Mouse (Mus musculus): Measurements from ENCODE around the gene Olfr194. TPM values are rescaled to one million over a fixed set of nuclear protein-coding genes. Genes with fewer than 3 reads are reported as not detected.

Gene Olfr194
- total RNA-seq (2014; rRNA removed) (not detected in 2 replicates), polyA plus RNA-seq (2015; fragmentation: Nextera tagmentation; extraction: Ambion mirVana) (not detected in 2 replicates)

- DNase-seq (ENCODE audit: low spot score) = no peak
- H3K4me1 ChIP-seq (ENCODE audit: insufficient read depth, low read length) = no peaks in the 10 kb centered on the region
- H3K27me3 ChIP-seq (ENCODE audit: insufficient read depth, low read length) = no peaks in the 10 kb centered on the region
- H3K9me3 ChIP-seq (ENCODE audit: low read length) = no peaks in the 10 kb centered on the region
- H3K27ac ChIP-seq (ENCODE audit: low read depth, low read length) = no peak within 1 kb of the TSS
- no peak for ATAC-seq (ENCODE audit: low FRiP score)
- no peak within 1 kb of the TSS for H3K9ac ChIP-seq (replicated peaks; ENCODE audit: low read length, poor library complexity, severe bottlenecking)
- TF ChIP-seq CTCF (IDR thresholded peaks at IDR 0.05) = no peak
- no peak within 1 kb of the TSS for H3K4me2 ChIP-seq (ENCODE audit: low read depth, low read length, poor library complexity, severe bottlenecking)
- no peaks in the 10 kb centered on the region for H3K36me3 ChIP-seq (ENCODE audit: insufficient read depth, low read length)
- no peak within 1 kb of the TSS for H3K4me3 ChIP-seq (ENCODE audit: low read depth, low read length)
Observed at GRCm38 (mm10) chr16:59120969-59121368, at the start of gene Olfr194. Olfr194 (minus strand) TSS chr16:59121069.

GRCm38 (mm10) chr16:59170354-59170753, 49.5 kb upstream of the Olfr194 start, which contains the start of gene Olfr196:
Olfr196 (minus strand) TSS chr16:59170454.
- WGBS = 70% methylated on average over 3 of the region's 3 CpGs

GRCm38 (mm10) chr16:59151996-59152395, 31.1 kb upstream of the Olfr194 start:
- WGBS = 91% methylated on average over 2 of the region's 2 CpGs
- H3K9ac ChIP-seq (replicated peaks; ENCODE audit: low read length, poor library complexity, severe bottlenecking) = no peak overlapping the region

More at GRCm38 (mm10) chr16:59170354-59170753, 49.5 kb upstream of the Olfr194 start, which contains the start of gene Olfr196:
- H3K4me1 ChIP-seq (ENCODE audit: insufficient read depth, low read length) = no peaks in the 10 kb centered on the region
- no peak for DNase-seq (ENCODE audit: low spot score)
- no peak for ATAC-seq (ENCODE audit: low FRiP score)
- no peak within 1 kb of the TSS for H3K4me3 ChIP-seq (ENCODE audit: low read depth, low read length)
- H3K4me2 ChIP-seq (ENCODE audit: low read depth, low read length, poor library complexity, severe bottlenecking) = no peak within 1 kb of the TSS
- H3K9ac ChIP-seq (replicated peaks; ENCODE audit: low read length, poor library complexity, severe bottlenecking) = no peak within 1 kb of the TSS
- TF ChIP-seq CTCF (IDR thresholded peaks at IDR 0.05) = no peak
- H3K36me3 ChIP-seq (ENCODE audit: insufficient read depth, low read length) = no peaks in the 10 kb centered on the region
- no peaks in the 10 kb centered on the region for H3K27me3 ChIP-seq (ENCODE audit: insufficient read depth, low read length)
- no peaks in the 10 kb centered on the region for H3K9me3 ChIP-seq (ENCODE audit: low read length)
- H3K27ac ChIP-seq (ENCODE audit: low read depth, low read length) = no peak within 1 kb of the TSS

GRCm38 (mm10) chr16:59146746-59147145, 25.9 kb upstream of the Olfr194 start, which contains the start of gene Olfr195:
Olfr195 (plus strand) TSS chr16:59147046.
- H3K4me1 ChIP-seq (ENCODE audit: insufficient read depth, low read length) = no peaks in the 10 kb centered on the region
- H3K27ac ChIP-seq (ENCODE audit: low read depth, low read length) = no peak within 1 kb of the TSS
- ATAC-seq (ENCODE audit: low FRiP score) (no peak), DNase-seq (ENCODE audit: low spot score) (no peak)
- no peaks in the 10 kb centered on the region for H3K9me3 ChIP-seq (ENCODE audit: low read length)
- WGBS = 81% methylated on average over 1 of the region's 1 CpGs
- no peaks in the 10 kb centered on the region for H3K36me3 ChIP-seq (ENCODE audit: insufficient read depth, low read length)
- no peaks in the 10 kb centered on the region for H3K27me3 ChIP-seq (ENCODE audit: insufficient read depth, low read length)
- H3K4me3 ChIP-seq (ENCODE audit: low read depth, low read length) = no peak within 1 kb of the TSS
- no peak within 1 kb of the TSS for H3K4me2 ChIP-seq (ENCODE audit: low read depth, low read length, poor library complexity, severe bottlenecking)
- no peak for TF ChIP-seq CTCF (IDR thresholded peaks at IDR 0.05)
- no peak within 1 kb of the TSS for H3K9ac ChIP-seq (replicated peaks; ENCODE audit: low read length, poor library complexity, severe bottlenecking)

More at GRCm38 (mm10) chr16:59151996-59152395, 31.1 kb upstream of the Olfr194 start:
- Histone ChIP-seq H3K4me1 (ENCODE audit: insufficient read depth, low read length) (no peaks in the 10 kb centered on the region), H3K27me3 (ENCODE audit: insufficient read depth, low read length) (no peaks in the 10 kb centered on the region), H3K9me3 (ENCODE audit: low read length) (no peaks in the 10 kb centered on the region), H3K36me3 (ENCODE audit: insufficient read depth, low read length) (no peaks in the 10 kb centered on the region), H3K4me2 (ENCODE audit: low read depth, low read length, poor library complexity, severe bottlenecking) (no peak overlapping the region), H3K27ac (ENCODE audit: low read depth, low read length) (no peak overlapping the region), H3K4me3 (ENCODE audit: low read depth, low read length) (no peak overlapping the region)
- TF ChIP-seq CTCF (IDR thresholded peaks at IDR 0.05) = no peak
- ATAC-seq (ENCODE audit: low FRiP score) = no peak
- no peak for DNase-seq (ENCODE audit: low spot score)

GRCm38 (mm10) chr16:59141105-59141504, 20.2 kb upstream of the Olfr194 start:
- no peaks in the 10 kb centered on the region for H3K27me3 ChIP-seq (ENCODE audit: insufficient read depth, low read length)
- no peak for ATAC-seq (ENCODE audit: low FRiP score)
- H3K27ac ChIP-seq (ENCODE audit: low read depth, low read length) = no peak overlapping the region
- no peak overlapping the region for H3K4me2 ChIP-seq (ENCODE audit: low read depth, low read length, poor library complexity, severe bottlenecking)
- no peak for DNase-seq (ENCODE audit: low spot score)
- no peak overlapping the region for H3K9ac ChIP-seq (replicated peaks; ENCODE audit: low read length, poor library complexity, severe bottlenecking)
- no peaks in the 10 kb centered on the region for H3K4me1 ChIP-seq (ENCODE audit: insufficient read depth, low read length)
- no peak overlapping the region for H3K4me3 ChIP-seq (ENCODE audit: low read depth, low read length)
- H3K36me3 ChIP-seq (ENCODE audit: insufficient read depth, low read length) = no peaks in the 10 kb centered on the region
- no peaks in the 10 kb centered on the region for H3K9me3 ChIP-seq (ENCODE audit: low read length)
- TF ChIP-seq CTCF (IDR thresholded peaks at IDR 0.05) = no peak

GRCm38 (mm10) chr16:59130740-59131139, 9.9 kb upstream of the Olfr194 start:
- ATAC-seq (ENCODE audit: low FRiP score) (no peak), DNase-seq (ENCODE audit: low spot score) (no peak)
- no peak for TF ChIP-seq CTCF (IDR thresholded peaks at IDR 0.05)
- H3K27me3 ChIP-seq (ENCODE audit: insufficient read depth, low read length) = no peaks in the 10 kb centered on the region
- H3K4me1 ChIP-seq (ENCODE audit: insufficient read depth, low read length) = no peaks in the 10 kb centered on the region
- no peak overlapping the region for H3K4me2 ChIP-seq (ENCODE audit: low read depth, low read length, poor library complexity, severe bottlenecking)
- no peak overlapping the region for H3K27ac ChIP-seq (ENCODE audit: low read depth, low read length)
- H3K9ac ChIP-seq (replicated peaks; ENCODE audit: low read length, poor library complexity, severe bottlenecking) = no peak overlapping the region
- H3K9me3 ChIP-seq (ENCODE audit: low read length) = no peaks in the 10 kb centered on the region
- no peak overlapping the region for H3K4me3 ChIP-seq (ENCODE audit: low read depth, low read length)
- WGBS = 94% methylated on average over 1 of the region's 1 CpGs
- no peaks in the 10 kb centered on the region for H3K36me3 ChIP-seq (ENCODE audit: insufficient read depth, low read length)
